Mouse (Mus musculus): ENCODE measurements around the gene Aven. TPM values are rescaled to one million over a fixed set of nuclear protein-coding genes. Genes with fewer than 3 reads are reported as not detected.
A peak's percentile ranks its signal among the peaks of the same experiment; 100 is the strongest.

The Aven gene
- polyA plus RNA-seq, 1 experiment from 2014 or later: 3.2 TPM

- ATAC-seq (no peak), DNase-seq (no peak)
- Histone ChIP-seq H3K27me3 (ENCODE audit: insufficient read depth, low read length) (no peaks in the 10 kb centered on the region), H3K9me3 (ENCODE audit: low read length) (no peaks in the 10 kb centered on the region), H3K36me3 (replicated peaks; ENCODE audit: insufficient read depth, low read length) (no peaks in the 10 kb centered on the region), H3K4me1 (ENCODE audit: insufficient read depth) (no peaks in the 10 kb centered on the region), H3K27ac (ENCODE audit: low read depth) (no peak overlapping the region), H3K4me2 (ENCODE audit: low read depth, low read length) (no peak overlapping the region), H3K4me3 (ENCODE audit: low read depth, low read length) (no peak overlapping the region), H3K9ac (replicated peaks) (no peak overlapping the region)
- no peak for TF ChIP-seq CTCF (IDR thresholded peaks at IDR 0.05; ENCODE audit: low read depth)
- no peak for TF ChIP-seq EP300 (IDR thresholded peaks at IDR 0.05; ENCODE audit: low read depth)
- WGBS (ENCODE audit: insufficient replicate concordance): 44% methylated on average over 5 of the region's 5 CpGs
Observed at GRCm38 (mm10) chr2:112656131-112656530, 163.4 kb downstream of the Aven start.

GRCm38 (mm10) chr2:112669461-112669860 is 176.7 kb downstream of the Aven start:
- Histone ChIP-seq H3K4me2 (ENCODE audit: low read depth, low read length) (no peak overlapping the region), H3K9me3 (ENCODE audit: low read length) (no peaks in the 10 kb centered on the region), H3K4me3 (ENCODE audit: low read depth, low read length) (no peak overlapping the region), H3K4me1 (ENCODE audit: insufficient read depth) (no peaks in the 10 kb centered on the region), H3K27me3 (ENCODE audit: insufficient read depth, low read length) (no peaks in the 10 kb centered on the region), H3K36me3 (replicated peaks; ENCODE audit: insufficient read depth, low read length) (no peaks in the 10 kb centered on the region), H3K9ac (replicated peaks) (no peak overlapping the region), H3K27ac (ENCODE audit: low read depth) (no peak overlapping the region)
- TF ChIP-seq EP300 (IDR thresholded peaks at IDR 0.05; ENCODE audit: low read depth) (no peak), CTCF (IDR thresholded peaks at IDR 0.05; ENCODE audit: low read depth) (no peak)
- ATAC-seq (no peak), DNase-seq (no peak)
- WGBS (ENCODE audit: insufficient replicate concordance): 55% methylated on average over 3 of the region's 3 CpGs

GRCm38 (mm10) chr2:112676175-112676574 is 183.4 kb downstream of the Aven start:
- H3K4me3 ChIP-seq (ENCODE audit: low read depth, low read length): no peak overlapping the region
- no peak overlapping the region for H3K9ac ChIP-seq (replicated peaks)
- ATAC-seq: no peak
- H3K36me3 ChIP-seq (replicated peaks; ENCODE audit: insufficient read depth, low read length): no peaks in the 10 kb centered on the region
- H3K4me2 ChIP-seq (ENCODE audit: low read depth, low read length): no peak overlapping the region
- no peaks in the 10 kb centered on the region for H3K4me1 ChIP-seq (ENCODE audit: insufficient read depth)
- no peaks in the 10 kb centered on the region for H3K27me3 ChIP-seq (ENCODE audit: insufficient read depth, low read length)
- 65% methylated on average over 2 of the region's 2 CpGs for WGBS (ENCODE audit: insufficient replicate concordance)
- no peak for TF ChIP-seq CTCF (IDR thresholded peaks at IDR 0.05; ENCODE audit: low read depth)
- TF ChIP-seq EP300 (IDR thresholded peaks at IDR 0.05; ENCODE audit: low read depth): no peak
- no peak for DNase-seq
- no peak overlapping the region for H3K27ac ChIP-seq (ENCODE audit: low read depth)
- H3K9me3 ChIP-seq (ENCODE audit: low read length): no peaks in the 10 kb centered on the region

GRCm38 (mm10) chr2:112676721-112677120 is 184.0 kb downstream of the Aven start:
- no peaks in the 10 kb centered on the region for H3K36me3 ChIP-seq (replicated peaks; ENCODE audit: insufficient read depth, low read length)
- H3K4me3 ChIP-seq (ENCODE audit: low read depth, low read length): no peak overlapping the region
- ATAC-seq: peak; percentile 54
- no peaks in the 10 kb centered on the region for H3K9me3 ChIP-seq (ENCODE audit: low read length)
- no peaks in the 10 kb centered on the region for H3K4me1 ChIP-seq (ENCODE audit: insufficient read depth)
- H3K9ac ChIP-seq (replicated peaks): no peak overlapping the region
- H3K4me2 ChIP-seq (ENCODE audit: low read depth, low read length): no peak overlapping the region
- no peak for DNase-seq
- H3K27ac ChIP-seq (ENCODE audit: low read depth): no peak overlapping the region
- TF ChIP-seq CTCF (IDR thresholded peaks at IDR 0.05; ENCODE audit: low read depth) (no peak), EP300 (IDR thresholded peaks at IDR 0.05; ENCODE audit: low read depth) (peak; percentile 32; the same call in 1 of the 2 replicates)
- no peaks in the 10 kb centered on the region for H3K27me3 ChIP-seq (ENCODE audit: insufficient read depth, low read length)
- 25% methylated on average over 1 of the region's 1 CpGs for WGBS (ENCODE audit: insufficient replicate concordance)

GRCm38 (mm10) chr2:112677246-112677645 is 184.5 kb downstream of the Aven start:
- ATAC-seq (no peak), DNase-seq (no peak)
- WGBS (ENCODE audit: insufficient replicate concordance): 69% methylated on average over 1 of the region's 1 CpGs

GRCm38 (mm10) chr2:112681817-112682216 is 189.1 kb downstream of the Aven start:
- WGBS (ENCODE audit: insufficient replicate concordance): 57% methylated on average over 5 of the region's 5 CpGs
- DNase-seq (no peak), ATAC-seq (no peak)

More at GRCm38 (mm10) chr2:112677246-112677645, 184.5 kb downstream of the Aven start:
- Histone ChIP-seq H3K4me3 (ENCODE audit: low read depth, low read length) (no peak overlapping the region), H3K9ac (replicated peaks) (no peak overlapping the region), H3K9me3 (ENCODE audit: low read length) (no peaks in the 10 kb centered on the region), H3K4me2 (ENCODE audit: low read depth, low read length) (no peak overlapping the region), H3K27ac (ENCODE audit: low read depth) (no peak overlapping the region), H3K4me1 (ENCODE audit: insufficient read depth) (no peaks in the 10 kb centered on the region), H3K27me3 (ENCODE audit: insufficient read depth, low read length) (no peaks in the 10 kb centered on the region), H3K36me3 (replicated peaks; ENCODE audit: insufficient read depth, low read length) (no peaks in the 10 kb centered on the region)
- TF ChIP-seq CTCF (IDR thresholded peaks at IDR 0.05; ENCODE audit: low read depth) (no peak), EP300 (IDR thresholded peaks at IDR 0.05; ENCODE audit: low read depth) (no peak)

More at GRCm38 (mm10) chr2:112681817-112682216, 189.1 kb downstream of the Aven start:
- Histone ChIP-seq H3K36me3 (replicated peaks; ENCODE audit: insufficient read depth, low read length) (no peaks in the 10 kb centered on the region), H3K27me3 (ENCODE audit: insufficient read depth, low read length) (no peaks in the 10 kb centered on the region), H3K27ac (ENCODE audit: low read depth) (no peak overlapping the region), H3K4me2 (ENCODE audit: low read depth, low read length) (no peak overlapping the region), H3K9ac (replicated peaks) (no peak overlapping the region), H3K9me3 (ENCODE audit: low read length) (no peaks in the 10 kb centered on the region), H3K4me1 (ENCODE audit: insufficient read depth) (no peaks in the 10 kb centered on the region), H3K4me3 (ENCODE audit: low read depth, low read length) (no peak overlapping the region)
- TF ChIP-seq CTCF (IDR thresholded peaks at IDR 0.05; ENCODE audit: low read depth) (no peak), EP300 (IDR thresholded peaks at IDR 0.05; ENCODE audit: low read depth) (no peak)

Small RNAs within 50 kb of the gene (microRNA-seq; reads per million reads assigned to microRNA genes)
- not detected for gene Gm44374

Other genes with a start within 250 kb of the Aven start
- gene Nutm1, start 233.7 kb upstream of the Aven start, polyA plus RNA-seq (2015; fragmentation: Nextera tagmentation; extraction: Ambion mirVana): 0.02 TPM in 1 of 2 replicates, not detected in the other
- 129 TPM in 2 replicates for gene Nop10, start 231.0 kb upstream of the Aven start, polyA plus RNA-seq (2015; fragmentation: Nextera tagmentation; extraction: Ambion mirVana)
- gene Slc12a6, start 227.1 kb upstream of the Aven start, polyA plus RNA-seq (2015; fragmentation: Nextera tagmentation; extraction: Ambion mirVana): 3.7 and 4.1 TPM in 2 replicates
- not detected in 2 replicates for gene Gm21985, start 226.7 kb upstream of the Aven start, polyA plus RNA-seq (2015; fragmentation: Nextera tagmentation; extraction: Ambion mirVana)
- gene Emc4, start 124.9 kb upstream of the Aven start, polyA plus RNA-seq (2015; fragmentation: Nextera tagmentation; extraction: Ambion mirVana): 62.9 and 63.6 TPM in 2 replicates
- 9.9 and 10.7 TPM in 2 replicates for gene Katnbl1, start 113.8 kb upstream of the Aven start, polyA plus RNA-seq (2015; fragmentation: Nextera tagmentation; extraction: Ambion mirVana)
- gene Emc7, start 38.0 kb upstream of the Aven start, polyA plus RNA-seq (2015; fragmentation: Nextera tagmentation; extraction: Ambion mirVana): 19.1 and 19.2 TPM in 2 replicates
- not detected in 2 replicates for gene Chrm5, start 12.2 kb upstream of the Aven start, polyA plus RNA-seq (2015; fragmentation: Nextera tagmentation; extraction: Ambion mirVana)

Measured in liver, postnatal 0 days (tissue).